Mouse (Mus musculus) C2C12 (cell line): ENCODE data around the gene Slc26a8. TPM values are rescaled to one million over a fixed set of nuclear protein-coding genes. Genes with fewer than 3 reads are reported as not detected.
A peak's percentile ranks its signal among the peaks of the same experiment; 100 is the strongest.
"Not testable (repeated sequence)": the region's sequence is repeated elsewhere in the genome, so short reads cannot be mapped to it uniquely, and the experiment has no call there.

Experiments
- H3K27me3 ChIP-seq: one replicate; pipeline ENCODE4 v1.6.1; 2011; ENCODE audit not compliant: control insufficient read depth, insufficient read depth, insufficient read length
- H3K36me3 ChIP-seq: one replicate; pipeline ENCODE4 v1.6.1; 2011; ENCODE audit not compliant: control insufficient read depth, insufficient read depth
- H3K4me3 ChIP-seq: one replicate; pipeline ENCODE4 v1.5.1; 2011; ENCODE audit warnings: mild to moderate bottlenecking, control low read depth; ENCODE audit not compliant: poor library complexity, insufficient read depth, severe bottlenecking
- H3K79me2 ChIP-seq: one replicate; pipeline ENCODE4 v1.6.1; 2011; ENCODE audit not compliant: control insufficient read depth, insufficient read depth
- H3K79me3 ChIP-seq: one replicate; pipeline ENCODE4 v1.6.1; 2011; ENCODE audit warnings: low read depth, control low read depth
- H3ac ChIP-seq: one replicate; pipeline ENCODE3; 2011; ENCODE audit warnings: low read depth; ENCODE audit not compliant: control insufficient read depth, insufficient read length
- CEBPB ChIP-seq: IDR thresholded peaks from one replicate; pipeline ENCODE4 v1.6.1; 2011; ENCODE audit warnings: low read depth, mild to moderate bottlenecking, control low read depth, moderate library complexity
- CTCF ChIP-seq: IDR thresholded peaks from one replicate; pipeline ENCODE4 v1.5.1; 2011; ENCODE audit not compliant: control insufficient read depth, insufficient read depth, insufficient read length
- FOSL1 ChIP-seq: IDR thresholded peaks from one replicate; pipeline ENCODE4 v1.8.0; 2011; ENCODE audit warnings: mild to moderate bottlenecking, low read length; ENCODE audit not compliant: poor library complexity, insufficient read depth, severe bottlenecking
- MAX ChIP-seq: IDR thresholded peaks from one replicate; pipeline ENCODE4 v1.6.1; 2011; ENCODE audit warnings: mild to moderate bottlenecking, control low read depth
- MYOD1 ChIP-seq: IDR thresholded peaks from one replicate; pipeline ENCODE4 v1.6.1; 2011; ENCODE audit warnings: low read depth; ENCODE audit not compliant: control insufficient read depth, insufficient read length
- MYOG ChIP-seq: IDR thresholded peaks from one replicate; pipeline ENCODE4 v1.6.1; 2011; ENCODE audit not compliant: control insufficient read depth, insufficient read length; ENCODE audit errors: extremely low read depth
- USF1 ChIP-seq: IDR thresholded peaks from one replicate; pipeline ENCODE4 v1.6.1; 2011; ENCODE audit warnings: low read depth, mild to moderate bottlenecking, control low read depth, moderate library complexity
- long read RNA-seq, 2 experiments: library from polyadenylated mRNA; unstranded; transcript quantifications; one replicate each; pipeline ENCODE4 v2.0.0; 2019 to 2020
- polyA plus RNA-seq: library from polyadenylated mRNA; unstranded; fragments of >200 nt; fragmentation: generic; extraction: Trizol; gene quantifications from one replicate; pipeline ENCODE4 v1.2.1, GENCODE M21; 2012; ENCODE audit warnings: missing spikeins

The Slc26a8 gene
- not detected for polyA plus RNA-seq
- long read RNA-seq, experiment 1, result 0 reads
- long read RNA-seq, experiment 2, result 0 reads

DNA sequence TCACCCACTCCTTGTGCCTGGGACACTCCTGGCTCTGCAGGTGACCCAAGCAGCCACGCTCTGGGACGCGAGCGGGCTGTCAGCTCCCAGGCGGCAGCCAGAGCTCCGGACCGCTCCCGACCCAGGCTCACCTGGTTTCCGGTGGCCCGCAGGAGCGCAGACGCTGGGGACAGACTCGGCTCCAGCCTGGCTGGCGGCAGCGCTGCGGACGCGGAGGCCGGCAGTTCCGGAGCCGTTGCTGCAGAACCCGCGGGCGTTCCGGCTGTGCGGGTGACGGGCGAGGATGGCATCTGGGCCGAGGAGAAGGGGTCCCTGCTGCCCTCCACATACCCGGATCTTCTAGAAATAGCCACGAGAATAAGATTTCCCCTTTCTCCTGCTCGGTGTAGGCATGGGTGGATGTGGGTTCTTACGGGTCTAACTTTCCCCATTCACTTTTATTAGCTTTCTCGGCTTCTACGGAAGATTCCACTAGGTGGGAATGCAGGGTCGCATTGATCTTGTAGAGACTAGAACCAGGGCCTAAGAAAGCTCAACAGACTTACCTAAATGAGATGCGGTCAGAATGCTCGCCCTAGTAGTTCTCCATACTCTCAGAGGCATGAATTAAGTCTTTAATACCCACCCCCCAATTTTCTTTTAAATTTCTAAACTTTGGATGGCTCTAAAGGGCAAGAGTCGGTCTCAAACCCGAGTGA, at the start of gene Slc26a8:
Slc26a8 (minus strand) TSS at position 648 of the 698 bp plus-strand sequence.
- Histone ChIP-seq H3K79me3 (peaks cover 29% of the 10 kb centered on the region), H3K36me3 (peaks cover 17% of the 10 kb centered on the region), H3K27me3 (no peaks in the 10 kb centered on the region), H3K4me3 (peak within 1 kb of the TSS; percentile 26), H3ac (peak within 1 kb of the TSS; percentile 85), H3K79me2 (peaks cover 36% of the 10 kb centered on the region)
- TF ChIP-seq MYOG (no peak), USF1 (no peak), MAX (no peak), CEBPB (no peak), MYOD1 (no peak), FOSL1 (no peak), CTCF (no peak)

DNA sequence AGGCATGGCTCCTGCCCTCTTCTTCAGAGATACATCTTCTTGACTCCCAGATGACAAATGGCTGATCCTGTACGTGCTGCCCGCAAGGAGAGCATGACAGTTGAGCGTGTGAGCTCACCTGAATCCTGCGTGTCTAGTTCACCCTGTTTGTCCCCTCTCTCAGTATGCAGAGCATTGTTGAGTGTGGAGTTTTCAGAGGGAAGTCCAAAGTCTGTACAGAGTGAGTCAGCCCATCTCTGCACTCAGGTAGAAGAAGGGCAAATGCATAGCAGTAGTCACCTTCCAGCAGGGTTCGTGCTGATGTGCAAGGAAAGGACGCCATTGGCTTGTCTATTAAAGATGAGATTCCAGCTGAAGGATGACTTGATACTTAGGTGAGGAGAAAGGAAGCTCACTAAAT, 49.2 kb upstream of the Slc26a8 start:
- Histone ChIP-seq H3K27me3 (no peaks in the 10 kb centered on the region), H3K79me3 (no peaks in the 10 kb centered on the region), H3K79me2 (no peaks in the 10 kb centered on the region), H3K36me3 (peaks cover 52% of the 10 kb centered on the region), H3ac (no peak overlapping the region), H3K4me3 (no peak overlapping the region)
- TF ChIP-seq FOSL1, result no peak
- TF ChIP-seq USF1, result no peak
- no peak for TF ChIP-seq MAX
- no peak for TF ChIP-seq MYOG
- TF ChIP-seq CTCF, result no peak
- TF ChIP-seq CEBPB, result no peak
- no peak for TF ChIP-seq MYOD1

DNA sequence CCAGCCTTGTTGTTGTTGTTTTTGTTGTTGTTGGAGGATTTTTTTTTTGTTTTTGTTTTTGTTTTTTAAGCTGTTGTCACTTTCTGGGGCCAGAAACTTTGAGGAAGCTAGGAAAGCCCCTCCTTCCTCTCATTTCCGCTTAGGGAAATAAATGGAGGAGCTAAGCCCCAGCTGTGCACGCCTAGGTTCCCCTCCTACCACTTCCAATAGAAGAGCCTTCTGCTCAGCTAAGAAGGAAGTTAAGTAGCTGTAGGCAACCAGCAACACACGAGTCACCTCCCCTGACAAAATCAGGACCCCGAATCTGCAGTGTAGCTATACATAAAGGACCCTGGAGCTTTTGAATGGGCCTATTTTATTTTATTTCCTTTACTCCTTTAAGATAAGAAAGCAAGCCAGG, 47.9 kb upstream of the Slc26a8 start:
- H3ac ChIP-seq, result no peak overlapping the region
- H3K79me3 ChIP-seq, result no peaks in the 10 kb centered on the region
- TF ChIP-seq USF1 (no peak), CEBPB (no peak), MAX (no peak), MYOG (no peak), MYOD1 (no peak), CTCF (no peak), FOSL1 (no peak)
- no peak overlapping the region for H3K4me3 ChIP-seq
- peaks cover 50% of the 10 kb centered on the region for H3K36me3 ChIP-seq
- no peaks in the 10 kb centered on the region for H3K79me2 ChIP-seq
- H3K27me3 ChIP-seq, result no peaks in the 10 kb centered on the region

DNA sequence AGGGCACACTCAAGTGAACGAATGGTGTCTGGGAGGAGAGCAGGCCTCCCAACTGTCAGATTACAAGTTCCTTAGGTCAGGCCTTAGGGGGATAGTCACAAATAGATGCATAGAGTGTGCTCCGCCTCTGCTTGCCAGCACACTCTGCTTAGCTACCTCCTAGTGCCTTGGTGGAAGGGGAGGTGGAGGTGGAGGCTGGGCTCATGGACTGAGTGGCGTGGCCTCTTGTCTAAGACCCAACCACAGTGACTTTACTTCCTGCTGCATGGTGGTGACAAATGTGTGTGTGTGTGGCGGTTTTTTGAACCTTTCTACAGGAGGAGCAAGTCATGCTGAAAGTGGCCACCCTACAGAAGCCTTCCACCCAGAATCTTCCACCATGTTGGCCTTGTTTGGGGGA, 46.5 kb upstream of the Slc26a8 start:
- Histone ChIP-seq H3K79me3 (no peaks in the 10 kb centered on the region), H3K36me3 (peaks cover 49% of the 10 kb centered on the region), H3K27me3 (no peaks in the 10 kb centered on the region), H3ac (no peak overlapping the region), H3K4me3 (no peak overlapping the region), H3K79me2 (no peaks in the 10 kb centered on the region)
- TF ChIP-seq MYOG, result no peak
- no peak for TF ChIP-seq CTCF
- TF ChIP-seq CEBPB, result no peak
- no peak for TF ChIP-seq USF1
- no peak for TF ChIP-seq MYOD1
- TF ChIP-seq MAX, result no peak
- TF ChIP-seq FOSL1, result no peak

DNA sequence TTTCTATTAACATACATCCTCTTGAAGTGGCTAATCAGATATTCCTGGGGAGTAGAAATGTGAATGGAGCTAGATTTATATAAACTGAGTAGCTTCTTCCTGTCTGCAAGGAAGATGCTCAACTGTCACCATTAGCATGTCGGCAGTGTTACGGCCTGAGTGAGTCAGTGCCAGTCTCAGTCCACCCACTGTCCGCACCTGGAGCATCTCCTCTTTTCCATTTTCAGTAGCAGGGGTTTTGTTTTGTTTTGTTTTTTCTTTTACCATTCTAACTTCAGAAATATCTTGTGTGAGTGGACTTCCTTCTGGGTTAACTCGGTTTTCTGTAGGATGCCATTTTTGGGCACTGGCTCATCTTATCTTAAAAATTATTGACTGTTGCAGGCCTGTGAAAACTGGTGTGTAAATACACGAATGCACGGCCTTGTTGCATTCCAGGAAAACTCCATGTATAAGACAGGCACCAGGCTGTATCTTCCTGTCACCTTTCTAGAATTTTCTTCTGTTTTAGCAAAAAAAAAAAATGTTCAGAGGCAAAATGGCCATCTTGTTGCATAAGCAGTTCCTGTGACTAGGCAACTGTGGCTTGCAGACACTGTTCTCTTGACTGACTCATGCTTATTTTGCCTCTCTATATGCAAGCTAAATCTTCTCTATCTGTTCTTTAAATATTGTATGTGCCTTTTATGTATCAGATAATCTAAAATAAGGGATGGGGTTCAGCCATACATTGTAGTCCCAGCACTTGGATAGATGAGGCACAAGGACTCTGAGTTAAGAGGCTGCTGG, 45.5 kb upstream of the Slc26a8 start:
- H3K79me2 ChIP-seq, result no peaks in the 10 kb centered on the region
- TF ChIP-seq USF1, result no peak
- no peak for TF ChIP-seq CTCF
- TF ChIP-seq MYOG, result no peak
- TF ChIP-seq MYOD1, result no peak
- no peak for TF ChIP-seq FOSL1
- no peak for TF ChIP-seq CEBPB
- no peak for TF ChIP-seq MAX
- peaks cover 48% of the 10 kb centered on the region for H3K36me3 ChIP-seq
- no peaks in the 10 kb centered on the region for H3K79me3 ChIP-seq
- H3K27me3 ChIP-seq, result no peaks in the 10 kb centered on the region
- no peak overlapping the region for H3ac ChIP-seq
- H3K4me3 ChIP-seq, result no peak overlapping the region

DNA sequence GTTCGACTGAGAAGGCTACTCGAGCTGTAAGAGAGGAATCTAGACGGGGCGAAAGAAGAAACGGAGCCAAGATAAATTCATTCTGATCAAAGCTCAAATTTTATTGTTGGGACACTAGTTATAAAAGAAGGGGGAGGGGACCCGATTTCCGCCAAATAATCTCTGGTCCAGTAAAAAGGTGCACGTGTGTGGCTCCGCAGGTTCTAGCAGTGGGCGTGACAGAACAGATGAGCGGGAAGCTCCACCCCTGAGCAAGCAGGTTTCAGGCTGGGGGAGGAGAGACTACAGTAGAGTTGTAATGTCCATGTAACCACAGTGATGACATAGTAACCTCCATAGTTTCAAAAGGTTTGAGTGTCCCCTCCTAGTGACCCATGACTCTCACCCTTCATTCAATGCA, 37.5 kb upstream of the Slc26a8 start:
- H3K4me3 ChIP-seq, H3ac ChIP-seq, H3K27me3 ChIP-seq, H3K79me3 ChIP-seq, H3K79me2 ChIP-seq: not testable (repeated sequence)
- peaks cover 65% of the 10 kb centered on the region for H3K36me3 ChIP-seq
